Mouse (Mus musculus) central nervous system, embryonic 11.5 days (tissue): ENCODE measurements around the gene Ldhal6b. TPM values are rescaled to one million over a fixed set of nuclear protein-coding genes. Genes with fewer than 3 reads are reported as not detected.

Source experiments
- polyA plus RNA-seq: library from polyadenylated mRNA; depleted of rRNA; stranded (reverse); fragments of >200 nt; gene quantifications from 2 replicates; pipeline ENCODE4 v1.2.3, GENCODE M21; 2012; rRNA removed

Gene Ldhal6b
- polyA plus RNA-seq, result 0.61 and 1.2 TPM in 2 replicates

DNA sequence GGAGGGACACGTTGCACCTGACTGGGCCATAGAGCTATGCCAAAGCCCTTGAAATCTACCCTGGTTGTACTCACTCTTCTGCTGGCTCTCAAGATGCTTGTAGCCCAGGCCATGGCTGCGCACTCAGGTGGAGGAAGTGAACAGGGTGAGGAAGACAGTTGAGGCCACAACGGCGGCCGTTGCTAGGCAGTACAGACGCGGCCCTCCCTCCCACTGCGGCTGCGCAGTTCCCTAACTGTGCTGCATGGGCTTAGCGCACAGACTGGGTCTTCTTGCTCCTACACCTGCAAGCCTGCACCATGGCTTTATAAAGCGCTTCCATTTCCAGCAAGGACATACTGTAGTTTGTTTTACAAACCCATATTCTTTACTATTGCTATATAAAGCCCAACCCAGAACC is at the start of gene Ldhal6b:
TSS of gene Ldhal6b (minus strand) at position 223 of the 400 bp plus-strand sequence.

DNA sequence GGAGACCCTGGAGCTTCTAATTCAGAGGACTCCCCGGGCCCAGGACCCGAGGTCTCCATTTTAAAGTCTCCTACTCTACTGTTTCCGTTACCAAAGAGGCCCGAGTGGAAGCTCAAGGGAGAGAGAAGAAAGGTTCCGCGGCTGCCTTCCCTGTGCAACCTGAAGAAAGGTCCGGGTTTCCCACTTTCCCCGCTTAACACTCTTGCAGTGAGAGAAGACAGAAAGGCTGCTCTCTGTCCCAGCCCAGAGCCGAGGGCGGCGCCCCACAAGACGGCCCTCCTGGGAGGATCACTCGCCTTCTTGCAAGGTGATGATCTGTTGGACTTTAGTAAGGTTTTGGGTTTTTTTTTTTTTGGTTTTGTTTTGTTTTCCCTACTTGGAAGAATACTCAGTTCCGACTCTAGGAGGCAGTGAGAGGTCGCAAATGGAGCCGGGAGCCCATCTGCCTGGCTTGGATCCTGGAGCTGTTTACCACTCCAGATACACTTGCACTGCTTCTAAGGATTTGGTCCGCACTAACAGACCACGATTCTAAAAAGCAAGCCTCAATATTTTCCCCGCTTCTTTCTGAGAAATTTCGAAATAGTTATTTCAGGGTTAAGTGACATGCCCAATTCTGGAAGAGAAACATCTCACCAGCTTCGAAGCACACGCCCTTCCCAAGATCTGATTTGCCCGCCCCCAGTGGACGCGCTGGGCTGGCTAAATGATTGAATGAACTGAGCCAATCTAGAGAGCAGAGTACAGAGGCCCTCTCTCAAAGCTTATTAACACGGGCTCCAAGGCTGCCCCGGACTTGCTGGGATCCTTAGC is 21.8 kb upstream of the Ldhal6b start, which contains the start of gene Tmem242:
TSS of gene Tmem242 (minus strand) at position 101 of the 813 bp plus-strand sequence.

Other genes with a start within 250 kb of the Ldhal6b start
- gene Tmem242, start 21.5 kb upstream of the Ldhal6b start, polyA plus RNA-seq, result 48.3 and 79.4 TPM in 2 replicates
- gene Zdhhc14, start 73.8 kb upstream of the Ldhal6b start, polyA plus RNA-seq, result 1.5 and 1.7 TPM in 2 replicates